Mouse (Mus musculus) thymus, postnatal 0 days (tissue): Measurements from ENCODE around the gene Ffar2. TPM values are rescaled to one million over a fixed set of nuclear protein-coding genes. Genes with fewer than 3 reads are reported as not detected.

Experiments
- DNase-seq: peaks from one replicate; pipeline ENCODE4 v3.0.0-alpha.2; 2015; ENCODE audit warnings: low spot score
- polyA plus RNA-seq: library from polyadenylated mRNA; unstranded; fragments of >200 nt; fragmentation: Nextera tagmentation; extraction: Ambion mirVana; gene quantifications from 2 replicates; pipeline ENCODE4 v1.2.1, GENCODE M21; 2015

Ffar2 gene
- polyA plus RNA-seq, 1 experiment from 2014 or later, result 1.5 TPM

DNA sequence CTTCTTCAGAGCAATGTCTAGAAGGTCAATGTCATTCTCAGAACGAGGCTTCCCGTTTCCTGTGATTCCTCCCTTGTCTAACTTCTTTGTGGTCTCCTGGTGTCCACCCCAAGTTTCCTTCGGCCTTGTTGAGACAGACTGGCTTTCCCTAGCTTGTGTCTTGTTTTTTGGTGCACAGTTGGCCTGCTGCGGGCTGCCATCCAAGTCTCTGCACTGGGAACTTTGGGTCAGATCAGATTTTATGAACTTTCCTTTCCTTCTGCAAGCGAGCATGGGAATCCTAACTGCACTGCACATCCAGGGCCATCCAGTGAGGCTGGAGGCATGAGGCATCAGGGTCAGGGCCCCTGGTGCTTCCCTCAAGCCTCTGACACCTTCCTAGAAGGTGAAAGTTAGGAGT lies 2.0 kb downstream of the Ffar2 start:
- DNase-seq, result no peak

DNA sequence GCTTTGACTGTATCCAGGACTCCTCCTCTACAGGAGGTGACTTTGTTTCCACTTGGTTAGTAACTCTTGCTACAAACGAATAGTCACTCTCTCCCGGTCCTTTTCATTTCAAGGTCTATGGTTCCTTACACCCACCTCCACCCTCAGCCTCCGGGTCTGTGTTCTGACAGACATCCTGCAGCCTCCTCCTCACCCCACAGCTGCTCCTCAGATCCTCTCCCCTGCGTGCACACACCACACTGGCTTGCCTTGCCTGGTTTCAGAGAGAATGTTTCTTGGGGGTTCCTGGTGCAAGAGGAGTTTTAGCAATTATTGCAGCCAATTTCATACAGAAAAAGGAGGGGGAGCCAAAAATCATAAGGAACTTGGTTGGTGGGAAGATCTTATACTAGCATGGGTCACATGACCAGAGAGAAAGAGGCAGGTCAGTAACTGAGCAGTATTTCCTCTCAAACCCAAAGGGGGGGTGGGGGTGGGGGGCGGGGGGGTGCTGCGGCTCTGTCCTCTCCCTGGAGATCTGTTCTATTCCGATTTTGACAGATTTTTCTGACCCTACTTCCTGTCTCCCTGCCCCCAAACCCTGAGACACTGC lies 2.6 kb downstream of the Ffar2 start:
- DNase-seq, result peak; percentile 58

DNA sequence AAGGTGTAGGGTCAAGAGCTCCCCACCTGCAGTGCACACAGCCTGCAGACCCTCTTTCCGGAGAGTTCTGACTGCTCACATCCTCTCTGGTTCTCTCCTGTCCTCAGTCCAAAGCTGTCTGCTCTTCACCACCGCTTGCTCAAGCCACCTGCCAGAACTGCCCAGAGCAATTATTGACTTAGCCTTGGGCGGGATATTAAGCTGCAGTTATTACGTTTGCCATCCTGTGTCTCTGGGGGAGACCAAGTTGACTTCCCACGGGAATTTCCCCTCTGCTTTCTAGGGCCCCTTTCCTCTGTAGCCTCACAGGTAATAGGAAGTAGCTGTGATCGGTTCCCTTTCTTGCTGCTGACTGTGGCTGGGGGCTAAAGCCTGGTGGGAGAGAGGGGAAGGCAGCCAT lies 3.4 kb downstream of the Ffar2 start:
- DNase-seq, result no peak

DNA sequence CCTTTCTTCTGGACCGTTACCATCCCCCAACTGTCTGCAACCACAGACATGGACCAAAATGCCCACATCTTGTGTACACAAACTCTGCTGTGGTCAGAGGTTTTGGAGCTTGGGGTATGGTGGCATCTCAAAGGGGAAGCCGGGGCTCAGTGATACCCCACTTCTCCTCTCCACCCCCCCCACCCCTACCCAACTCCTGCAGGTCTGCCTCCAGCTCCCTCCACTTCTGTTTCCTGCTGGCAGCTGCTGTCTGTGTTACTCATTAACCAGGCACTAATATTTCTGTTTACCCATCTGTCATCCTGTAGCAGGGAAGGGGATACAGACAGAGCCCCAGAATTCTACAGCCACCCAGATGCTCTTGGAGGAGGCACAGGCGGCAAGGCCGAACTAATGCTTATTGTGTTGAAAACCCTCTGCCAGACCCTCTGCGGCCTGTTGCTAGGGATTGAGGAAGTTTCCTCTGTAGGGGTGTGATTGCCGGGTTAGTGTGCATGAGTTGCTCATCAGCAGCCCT lies 11.2 kb downstream of the Ffar2 start:
- DNase-seq, result peak; percentile 19

DNA sequence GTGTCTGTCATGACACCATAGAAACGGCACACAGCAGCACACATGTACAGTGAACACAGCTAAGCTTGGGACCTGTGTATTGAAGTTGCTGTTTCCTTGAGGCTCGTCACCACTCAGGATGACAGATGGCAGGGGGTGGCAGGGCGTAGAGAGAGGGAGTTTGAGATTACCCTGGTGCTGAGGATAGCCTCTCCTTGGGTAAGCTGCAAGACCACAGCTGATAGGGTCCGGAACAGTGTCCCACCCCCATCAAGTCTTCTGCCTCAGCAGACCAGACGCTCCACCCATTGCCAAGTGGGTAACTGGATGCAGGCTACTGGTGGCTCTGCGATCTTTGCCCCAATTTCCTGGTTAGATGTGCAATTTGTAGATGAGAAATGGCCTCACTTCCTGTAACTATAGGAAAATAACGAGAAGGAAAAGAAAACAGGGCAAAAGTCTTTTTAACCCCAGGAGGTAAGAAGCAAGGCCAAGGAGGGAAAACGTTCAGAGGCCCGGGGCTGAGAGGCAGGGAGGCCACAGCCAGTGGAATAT lies 11.8 kb downstream of the Ffar2 start:
- DNase-seq, result peak; percentile 16

GRCm38 (mm10) chr7:30810319-30810718 lies 13.3 kb downstream of the Ffar2 start:
- DNase-seq, result peak; percentile 37

- DNase-seq, result peak; percentile 48
These were observed 17.7 kb downstream of the Ffar2 start for GRCm38 (mm10) chr7:30805924-30806323.

GRCm38 (mm10) chr7:30804026-30804715 lies 19.4 kb downstream of the Ffar2 start:
- DNase-seq, result no peak

DNA sequence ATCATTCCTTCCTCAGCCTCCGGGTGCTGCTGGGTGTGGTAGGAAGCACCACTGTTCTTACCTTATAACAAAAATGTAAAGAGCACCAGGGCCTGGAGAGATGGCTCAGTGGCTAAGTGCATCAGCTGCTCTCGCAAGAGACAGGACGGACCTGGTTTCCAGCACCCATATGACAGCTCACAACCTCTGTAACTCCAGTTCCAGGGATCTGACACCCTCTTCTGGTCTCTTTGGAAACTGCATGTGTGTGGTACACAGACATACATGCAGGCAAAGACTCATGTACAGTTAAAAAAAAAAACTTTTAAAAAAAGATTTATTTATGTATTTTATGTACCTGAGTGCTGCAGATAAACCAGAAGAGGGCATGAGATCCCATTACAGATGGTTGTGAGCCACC lies 20.3 kb downstream of the Ffar2 start:
- DNase-seq, result no peak

DNA sequence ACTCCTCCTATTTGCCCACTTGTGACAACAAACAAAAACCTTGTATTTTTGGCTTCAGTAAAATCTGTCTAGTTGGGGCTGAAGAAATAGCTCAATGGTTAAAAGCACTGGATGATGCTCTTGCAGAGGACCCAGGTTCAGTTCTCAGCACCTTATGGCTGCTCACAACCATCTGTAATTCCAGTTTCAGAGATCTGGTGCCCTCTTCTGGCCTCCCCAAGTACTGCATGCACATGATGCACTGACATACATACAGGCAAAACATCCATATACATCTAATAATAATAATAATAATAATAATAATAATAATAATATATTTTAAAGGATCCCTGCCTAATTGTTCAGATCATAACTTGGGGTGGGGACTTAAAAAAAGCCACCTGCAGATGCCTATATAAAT lies 22.9 kb downstream of the Ffar2 start:
- DNase-seq, result no peak

- no peak for DNase-seq
These were observed 26.8 kb downstream of the Ffar2 start for GRCm38 (mm10) chr7:30796790-30797189.

DNA sequence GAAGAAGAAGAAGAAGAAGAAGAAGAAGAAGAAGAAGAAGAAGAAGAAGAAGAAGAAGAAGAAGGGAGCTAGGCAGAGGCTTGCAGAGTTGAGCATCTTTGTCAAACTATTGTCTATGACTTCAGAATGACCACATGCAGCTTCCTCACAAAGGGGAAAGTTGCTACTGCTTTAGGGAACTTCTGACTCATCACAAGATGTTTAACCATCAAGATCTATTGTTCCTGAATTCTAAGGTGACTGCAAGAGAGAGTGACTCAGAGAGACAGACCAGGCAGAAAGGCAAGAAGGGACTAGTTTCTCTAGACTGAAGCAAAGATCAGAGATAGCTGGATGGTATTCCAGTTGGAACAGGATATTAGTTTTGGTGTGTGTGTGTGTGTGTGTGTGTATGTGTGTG lies 28.7 kb downstream of the Ffar2 start:
- DNase-seq, result no peak

DNA sequence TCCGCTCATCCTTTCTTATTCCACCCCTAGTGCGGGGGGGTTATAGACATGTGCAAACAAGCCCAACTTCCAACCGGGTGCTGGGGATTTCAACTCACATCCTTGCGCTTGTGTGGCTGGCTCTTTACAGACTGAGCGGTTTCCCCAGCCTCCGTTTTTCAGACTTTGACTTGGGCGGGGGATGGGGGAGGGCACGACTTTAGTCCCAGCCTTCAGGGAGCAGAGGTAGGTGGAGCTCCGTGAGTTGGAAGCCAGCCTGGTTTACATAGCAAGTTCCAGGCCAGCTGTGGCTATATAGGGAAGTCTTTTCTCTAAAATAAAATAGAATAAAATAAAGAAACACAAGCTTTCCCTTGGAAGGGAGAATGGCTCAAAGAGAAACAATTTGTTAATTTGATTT lies 31.7 kb downstream of the Ffar2 start:
- DNase-seq, result no peak

DNA sequence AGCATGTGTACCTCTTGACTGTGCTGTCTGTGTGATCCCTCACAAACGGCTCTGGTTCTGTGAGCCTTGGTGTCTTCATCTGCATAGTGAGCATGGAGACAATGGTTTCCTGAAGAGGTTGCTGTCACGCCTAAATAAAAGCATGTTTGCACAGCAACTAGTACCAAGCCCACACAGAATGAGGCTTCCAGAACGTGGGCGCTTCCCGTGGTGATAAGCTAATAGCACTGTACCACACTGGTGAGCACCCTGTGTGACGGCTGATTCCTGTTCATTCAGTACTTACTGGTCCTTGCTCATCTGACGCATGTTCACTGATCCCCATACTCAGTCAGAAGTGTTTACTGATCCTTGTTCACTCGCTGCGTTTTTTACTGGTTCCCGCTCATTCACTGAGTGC lies 33.4 kb downstream of the Ffar2 start:
- DNase-seq, result no peak

DNA sequence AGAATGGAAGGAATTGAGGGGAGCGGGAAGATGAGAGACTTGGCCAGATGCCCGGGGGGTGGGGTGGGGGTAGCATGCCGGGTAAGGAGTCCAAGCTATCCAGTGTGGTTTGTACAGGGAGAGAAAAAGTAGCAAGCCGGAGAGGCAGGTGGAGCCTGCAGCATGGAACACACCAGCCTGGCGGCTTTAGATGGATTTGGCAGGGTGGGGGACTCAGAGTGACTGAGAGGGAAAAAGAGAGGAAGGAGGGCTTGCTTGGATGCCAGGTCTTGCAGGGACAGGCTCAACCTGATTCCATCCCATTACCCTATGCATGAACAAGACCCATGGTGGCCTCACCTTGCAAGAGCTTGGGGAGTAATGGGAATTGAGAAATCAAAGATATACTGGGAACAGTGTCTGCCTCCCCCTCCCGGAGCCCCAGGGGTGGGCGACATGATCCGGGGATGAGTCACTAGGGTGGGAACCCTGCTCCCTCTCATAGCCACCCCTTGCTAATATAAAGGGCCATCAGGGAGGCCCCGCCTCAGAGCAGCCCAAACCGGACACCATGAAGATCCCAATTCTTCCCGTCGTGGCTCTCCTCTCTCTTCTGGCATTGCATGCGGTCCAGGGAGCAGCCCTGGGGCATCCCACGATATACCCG lies 36.1 kb downstream of the Ffar2 start, which contains the start of gene Krtdap:
Gene Krtdap, plus strand, starts transcription at position 520 of the 646 bp plus-strand sequence.
- DNase-seq, result no peak

DNA sequence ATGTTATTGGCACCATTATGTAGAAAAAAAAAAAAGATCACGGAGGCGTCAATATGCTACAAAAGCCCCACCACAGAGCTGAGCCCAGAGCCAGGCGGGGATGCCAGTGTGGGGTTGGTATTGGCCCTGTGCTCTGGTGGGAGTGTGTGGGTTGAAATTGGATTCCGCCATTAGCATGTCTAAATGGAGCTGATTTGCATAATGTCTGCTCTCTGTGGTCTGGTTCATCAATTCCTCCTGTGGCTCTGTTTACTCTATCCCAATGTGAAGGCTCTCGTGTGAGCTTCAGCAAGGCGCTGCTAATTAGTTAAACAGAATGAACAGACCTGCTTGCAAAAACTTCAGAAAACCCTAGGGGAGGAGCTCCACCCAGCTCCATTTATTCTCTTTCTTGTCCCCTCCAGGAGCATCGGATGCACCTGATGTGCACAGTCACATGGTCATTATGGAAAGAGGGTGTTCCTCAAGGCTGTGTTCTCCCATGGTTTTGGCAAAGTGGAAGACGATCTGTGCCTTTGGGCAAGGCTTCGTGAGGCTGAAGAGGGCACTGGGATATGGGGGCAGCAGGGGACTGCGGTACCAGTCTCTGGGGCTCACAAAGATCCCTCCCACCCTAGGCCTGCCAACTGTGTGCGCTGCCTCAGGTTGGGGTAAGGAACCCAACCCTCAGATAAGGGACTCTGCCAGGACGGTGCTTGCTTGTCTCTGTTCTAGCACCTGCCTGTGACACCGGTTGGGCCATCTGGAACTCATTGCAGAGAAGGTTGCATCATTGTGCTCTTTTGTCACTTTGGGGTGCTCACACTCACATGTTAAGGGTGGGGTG lies 37.6 kb downstream of the Ffar2 start:
- DNase-seq, result no peak

- no peak for DNase-seq
These were observed 38.4 kb downstream of the Ffar2 start for GRCm38 (mm10) chr7:30785154-30785553.

GRCm38 (mm10) chr7:30782658-30783057 lies 40.9 kb downstream of the Ffar2 start:
- no peak for DNase-seq

GRCm38 (mm10) chr7:30781792-30782191 lies 41.8 kb downstream of the Ffar2 start:
- DNase-seq, result peak; percentile 50

- DNase-seq, result no peak
These were observed 45.7 kb downstream of the Ffar2 start for GRCm38 (mm10) chr7:30777911-30778310.

GRCm38 (mm10) chr7:30777081-30777579 lies 46.4 kb downstream of the Ffar2 start:
- no peak for DNase-seq
